Mouse (Mus musculus): ENCODE measurements around the gene Dot1l.

DNA sequence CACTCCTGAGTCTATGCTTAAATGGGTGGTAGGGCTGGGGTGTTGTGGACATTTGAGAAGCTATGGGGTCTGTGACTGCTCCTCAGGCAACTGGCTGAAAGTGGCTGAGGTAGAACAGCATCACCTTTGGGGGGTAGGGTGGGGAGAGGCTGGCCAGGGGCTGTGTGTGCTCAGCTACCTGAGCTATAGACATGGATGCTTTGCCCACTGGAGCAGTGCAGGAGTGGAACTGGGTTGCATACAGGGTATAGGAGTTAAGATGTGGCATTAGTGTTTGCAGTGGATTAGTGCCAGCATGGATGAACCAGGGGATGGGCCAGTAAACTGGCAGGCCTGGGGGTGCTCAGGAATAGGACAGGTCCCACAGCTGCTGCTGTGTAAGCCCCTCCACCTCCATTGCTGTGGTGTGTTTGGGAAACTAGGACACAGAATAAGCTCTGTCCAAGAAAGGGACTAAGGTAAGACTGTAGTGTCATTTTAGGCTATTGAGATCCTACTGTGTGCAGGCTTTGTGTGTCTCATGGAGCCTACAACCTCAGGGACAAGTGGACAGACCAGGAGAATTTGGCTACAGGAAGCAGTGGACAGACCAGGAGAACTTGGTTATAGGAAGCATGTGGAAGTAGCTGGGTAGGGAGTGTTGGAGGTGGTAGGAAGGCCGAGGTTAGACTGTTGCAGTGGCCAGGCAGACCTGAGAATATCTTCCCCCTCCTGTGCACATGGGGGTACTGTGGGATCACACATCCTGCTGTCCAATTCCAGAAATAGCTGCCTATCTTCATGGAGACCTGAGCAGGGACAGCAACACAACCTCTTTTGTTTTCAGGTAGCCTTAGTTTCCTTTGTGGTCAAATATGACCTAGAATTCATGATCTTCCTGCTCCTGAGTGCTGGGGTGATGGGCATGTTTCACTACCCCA lies 74.6 kb downstream of the Dot1l start:
- TF ChIP-seq CTCF (IDR thresholded peaks at IDR 0.05; ENCODE audit: low read depth, low read length) (no peak), POLR2A (IDR thresholded peaks at IDR 0.05; ENCODE audit: borderline replicate concordance, low read depth, low read length) (no peak)
